Mouse (Mus musculus) liver, embryonic 12.5 days (tissue): Measurements from ENCODE around the gene Tmem216. TPM values are rescaled to one million over a fixed set of nuclear protein-coding genes. Genes with fewer than 3 reads are reported as not detected.

Experiments used
- ATAC-seq: fragments of 200-750 bp; cut with Nextera tagmentation; 2 replicates; pipeline ENCODE4 v1.8.0; 2017; ENCODE audit warnings: moderate number of reproducible peaks, mild to moderate bottlenecking, moderate library complexity
- H3K27ac ChIP-seq: fragments of 300-500 bp; sonication (generic); 2 replicates; pipeline ENCODE4 v1.5.1; 2016; ENCODE audit warnings: mild to moderate bottlenecking
- H3K27me3 ChIP-seq: fragments of 300-500 bp; sonication (generic); replicated peaks from 2 replicates; pipeline ENCODE4 v1.6.1; 2016; ENCODE audit warnings: mild to moderate bottlenecking, moderate library complexity
- H3K36me3 ChIP-seq: fragments of 300-500 bp; sonication (generic); 2 replicates; pipeline ENCODE4 v1.6.1; 2016; ENCODE audit warnings: mild to moderate bottlenecking, moderate library complexity
- H3K4me1 ChIP-seq: fragments of 300-500 bp; sonication (generic); 2 replicates; pipeline ENCODE4 v1.6.1; 2016
- H3K4me2 ChIP-seq: fragments of 300-500 bp; sonication (generic); 2 replicates; pipeline ENCODE4 v1.6.1; 2016; ENCODE audit warnings: mild to moderate bottlenecking, moderate library complexity
- H3K4me3 ChIP-seq: fragments of 300-500 bp; sonication (generic); 2 replicates; pipeline ENCODE4 v1.5.1; 2016; ENCODE audit warnings: mild to moderate bottlenecking, moderate library complexity
- H3K9ac ChIP-seq: fragments of 300-500 bp; sonication (generic); 2 replicates; pipeline ENCODE4 v1.6.1; 2016; ENCODE audit warnings: mild to moderate bottlenecking, moderate library complexity
- H3K9me3 ChIP-seq: fragments of 300-500 bp; sonication (generic); replicated peaks from 2 replicates; pipeline ENCODE4 v1.6.1; 2016; ENCODE audit warnings: mild to moderate bottlenecking, moderate library complexity
- WGBS: fragments of 180-500 bp; shearing (Covaris S2); methylation state at CpG from one replicate; pipeline ENCODE4 v1.1.7; 2016; ENCODE audit not compliant: insufficient replicate concordance; 5-methylcytosine and 5-hydroxymethylcytosine counted together
- polyA plus RNA-seq: library from polyadenylated mRNA; unstranded; fragments of >200 nt; fragmentation: Nextera tagmentation; extraction: Ambion mirVana; gene quantifications from 2 replicates; pipeline ENCODE4 v1.2.1, GENCODE M21; 2016

Gene Tmem216
- 14.9 and 18.2 TPM in 2 replicates for polyA plus RNA-seq

DNA sequence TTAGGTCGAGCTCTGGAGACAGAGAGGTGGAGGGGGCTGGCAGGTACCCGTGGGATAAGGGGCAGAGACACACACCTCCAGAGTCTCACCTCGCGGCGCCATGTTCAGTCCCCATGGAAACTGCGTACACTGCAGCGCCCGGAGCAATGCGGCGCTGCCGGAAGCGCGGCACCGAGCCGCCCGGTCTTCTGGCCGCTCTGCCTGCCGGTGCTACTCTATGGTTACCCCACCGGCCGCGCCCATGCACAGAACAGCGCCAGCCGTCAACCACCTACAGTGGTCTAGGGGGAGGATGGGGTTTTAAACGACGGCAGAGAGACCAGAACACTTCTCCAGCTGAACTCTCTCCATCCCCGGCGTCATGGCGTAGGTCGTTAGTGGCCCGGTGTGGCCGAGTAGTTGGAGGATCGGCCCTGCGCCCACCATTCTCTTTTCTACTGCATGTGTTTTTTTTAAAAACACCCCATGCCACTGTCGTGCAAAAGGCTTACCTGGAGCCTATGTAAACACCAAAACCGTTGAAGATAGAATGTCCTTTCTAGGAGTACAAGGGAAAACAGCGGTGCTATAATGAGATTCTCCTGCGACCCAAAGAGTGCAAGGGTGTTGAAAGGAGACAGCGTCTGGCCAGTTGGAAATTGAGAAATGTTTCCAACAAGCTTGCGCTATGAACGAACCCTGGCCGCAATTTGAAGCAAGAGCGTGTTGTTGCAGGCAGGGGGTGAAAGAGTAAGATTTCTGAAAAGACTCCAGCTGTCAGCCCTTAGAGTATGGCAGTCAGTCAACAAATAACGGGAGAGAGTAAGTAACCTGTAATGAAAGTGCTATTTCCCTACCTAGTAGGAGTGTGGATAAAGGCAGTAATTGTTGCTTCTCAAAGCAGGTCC, at the start of gene Tmem216:
TSS of gene Tmem216 (minus strand) at position 615 of the 887 bp plus-strand sequence.
- peak; percentile 99 for ATAC-seq
- Histone ChIP-seq H3K36me3 (peaks cover 18% of the 10 kb centered on the region), H3K4me2 (peak within 1 kb of the TSS; percentile 92), H3K27me3 (no peaks in the 10 kb centered on the region), H3K9me3 (no peaks in the 10 kb centered on the region), H3K4me3 (peak within 1 kb of the TSS; percentile 77), H3K4me1 (peaks cover 25% of the 10 kb centered on the region), H3K27ac (peak within 1 kb of the TSS; percentile 81), H3K9ac (peak within 1 kb of the TSS; percentile 79)
- WGBS = 3% methylated on average over 43 of the region's 43 CpGs

DNA sequence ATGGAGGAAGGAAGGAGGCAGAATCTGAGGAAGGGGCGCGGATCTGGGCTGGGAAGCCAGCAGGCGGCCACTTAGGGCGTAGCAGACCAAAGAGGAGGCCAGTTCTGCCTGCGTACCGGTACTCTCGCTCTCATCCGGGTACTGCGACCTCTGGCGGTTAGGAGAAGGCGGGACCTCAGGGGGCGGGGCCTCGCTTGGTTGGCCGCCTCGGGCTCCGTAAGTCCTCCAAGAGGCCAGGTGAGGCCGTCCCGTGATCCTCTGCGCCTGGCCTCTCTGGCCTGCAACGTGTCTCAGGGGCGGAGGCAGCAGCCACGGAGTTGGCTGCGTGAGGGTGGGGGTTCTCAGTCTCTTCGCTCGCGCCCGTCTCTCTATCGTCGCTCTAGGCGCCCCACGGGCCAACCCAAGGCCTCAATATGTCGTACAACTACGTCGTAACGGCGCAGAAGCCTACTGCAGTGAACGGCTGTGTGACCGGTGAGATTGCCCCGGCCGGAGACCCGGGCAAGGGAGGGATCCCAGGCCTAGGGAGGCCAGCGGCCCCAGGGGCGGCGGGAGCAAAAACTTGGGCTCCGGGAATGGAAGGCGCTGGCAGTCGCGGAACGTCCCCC, 49.4 kb upstream of the Tmem216 start, which contains the start of the genes Ddb1 and Tkfc:
TSS of gene Ddb1 (plus strand) at position 35 of the 608 bp plus-strand sequence.
TSS of gene Tkfc (minus strand) at position 362 of the 608 bp plus-strand sequence.
- H3K27me3 ChIP-seq = no peaks in the 10 kb centered on the region
- ATAC-seq = peak; percentile 97
- H3K36me3 ChIP-seq = peaks cover 40% of the 10 kb centered on the region
- peak within 1 kb of the TSS; percentile 76 for H3K4me2 ChIP-seq
- under 1% methylated on average over 49 of the region's 49 CpGs for WGBS
- H3K9ac ChIP-seq = peak within 1 kb of the TSS; percentile 94
- H3K4me1 ChIP-seq = peaks cover 50% of the 10 kb centered on the region
- peak within 1 kb of the TSS; percentile 82 for H3K4me3 ChIP-seq
- no peaks in the 10 kb centered on the region for H3K9me3 ChIP-seq
- H3K27ac ChIP-seq = peak within 1 kb of the TSS; percentile 92

DNA sequence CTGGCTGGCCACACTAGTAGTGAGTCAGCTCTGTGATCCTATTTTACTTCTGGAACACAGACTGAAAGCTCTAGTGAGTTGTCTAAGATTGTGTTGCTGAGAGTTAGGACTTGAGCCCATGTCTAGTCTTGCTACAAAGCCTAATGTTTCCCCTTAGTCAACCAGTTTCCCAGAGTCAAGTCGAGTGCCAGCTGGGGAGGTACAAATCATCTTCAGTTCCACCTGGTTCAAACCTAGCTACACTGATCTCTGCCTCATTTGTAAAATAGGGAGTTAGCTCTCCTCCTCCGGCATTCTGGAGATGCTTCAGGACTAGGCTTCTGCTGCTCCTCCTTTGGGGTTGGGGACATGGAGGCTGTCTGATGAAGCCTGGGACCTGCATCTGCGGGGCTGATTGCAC, 48.5 kb upstream of the Tmem216 start:
- H3K27me3 ChIP-seq = no peaks in the 10 kb centered on the region
- peak overlapping the region; percentile 94 for H3K9ac ChIP-seq
- no peak for ATAC-seq
- H3K36me3 ChIP-seq = peaks cover 40% of the 10 kb centered on the region
- peak overlapping the region; percentile 82 for H3K4me3 ChIP-seq
- 56% methylated on average over 3 of the region's 3 CpGs for WGBS
- peak overlapping the region; percentile 76 for H3K4me2 ChIP-seq
- no peaks in the 10 kb centered on the region for H3K9me3 ChIP-seq
- peak overlapping the region; percentile 85 for H3K27ac ChIP-seq
- H3K4me1 ChIP-seq = peaks cover 50% of the 10 kb centered on the region

- Histone ChIP-seq H3K9me3 (no peaks in the 10 kb centered on the region), H3K27me3 (no peaks in the 10 kb centered on the region), H3K27ac (peak overlapping the region; percentile 85), H3K4me2 (peak overlapping the region; percentile 76), H3K9ac (peak overlapping the region; percentile 94), H3K36me3 (peaks cover 39% of the 10 kb centered on the region), H3K4me3 (no peak overlapping the region), H3K4me1 (peaks cover 50% of the 10 kb centered on the region)
- WGBS = 70% methylated on average over 18 of the region's 18 CpGs
- no peak for ATAC-seq
Measured at GRCm38 (mm10) chr19:10603660-10604523, 47.9 kb upstream of the Tmem216 start.

GRCm38 (mm10) chr19:10602787-10603186, 46.7 kb upstream of the Tmem216 start:
- Histone ChIP-seq H3K27me3 (no peaks in the 10 kb centered on the region), H3K9me3 (no peaks in the 10 kb centered on the region), H3K4me3 (peak overlapping the region; percentile 12; the same call in 1 of the 2 replicates), H3K27ac (peak overlapping the region; percentile 85), H3K36me3 (peaks cover 28% of the 10 kb centered on the region), H3K4me2 (peak overlapping the region; percentile 54), H3K4me1 (peaks cover 44% of the 10 kb centered on the region), H3K9ac (peak overlapping the region; percentile 47)
- ATAC-seq = no peak
- 3% methylated on average over 9 of the region's 9 CpGs for WGBS

DNA sequence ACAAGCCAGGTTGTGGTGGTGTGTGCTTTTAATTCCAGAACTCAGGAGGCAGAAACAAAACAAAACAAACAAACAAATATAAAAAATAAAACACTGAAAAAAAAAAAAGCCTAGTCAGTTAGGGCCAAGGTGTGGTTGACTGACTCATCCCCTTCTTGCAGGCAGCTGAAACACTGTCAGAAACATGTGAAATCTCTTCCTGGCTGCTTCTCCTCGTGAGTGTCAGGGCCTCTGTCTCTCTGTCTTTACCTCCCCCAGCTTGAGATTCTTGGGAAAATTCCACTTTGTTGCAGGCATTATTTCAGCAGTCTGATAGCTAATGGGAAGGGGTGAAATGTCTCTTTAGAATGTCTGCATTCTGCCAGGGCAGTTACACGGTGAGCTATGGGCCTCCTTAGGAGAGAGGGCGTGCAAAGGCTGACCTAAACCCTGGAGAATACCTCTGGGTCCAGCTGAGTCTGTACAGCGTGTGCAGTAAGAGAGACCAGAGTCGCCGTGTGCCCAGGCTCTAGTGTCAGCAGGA, 46.3 kb upstream of the Tmem216 start:
- H3K9ac ChIP-seq = peak overlapping the region; percentile 47; the same call in 1 of the 2 replicates
- no peak for ATAC-seq

GRCm38 (mm10) chr19:10599648-10600047, 43.6 kb upstream of the Tmem216 start:
- Histone ChIP-seq H3K9ac (no peak overlapping the region), H3K4me2 (no peak overlapping the region), H3K27ac (no peak overlapping the region), H3K27me3 (no peaks in the 10 kb centered on the region), H3K4me1 (peaks cover 26% of the 10 kb centered on the region), H3K36me3 (peaks cover 42% of the 10 kb centered on the region), H3K9me3 (no peaks in the 10 kb centered on the region), H3K4me3 (no peak overlapping the region)
- 82% methylated on average over 2 of the region's 2 CpGs for WGBS
- ATAC-seq = no peak

More for the DNA sequence above, 46.3 kb upstream of the Tmem216 start:
- peaks cover 24% of the 10 kb centered on the region for H3K36me3 ChIP-seq
- 32% methylated on average over 6 of the region's 6 CpGs for WGBS
- H3K27ac ChIP-seq = peak overlapping the region; percentile 85
- peak overlapping the region; percentile 12; the same call in 1 of the 2 replicates for H3K4me3 ChIP-seq
- no peaks in the 10 kb centered on the region for H3K9me3 ChIP-seq
- peak overlapping the region; percentile 54 for H3K4me2 ChIP-seq
- no peaks in the 10 kb centered on the region for H3K27me3 ChIP-seq
- H3K4me1 ChIP-seq = peaks cover 40% of the 10 kb centered on the region

DNA sequence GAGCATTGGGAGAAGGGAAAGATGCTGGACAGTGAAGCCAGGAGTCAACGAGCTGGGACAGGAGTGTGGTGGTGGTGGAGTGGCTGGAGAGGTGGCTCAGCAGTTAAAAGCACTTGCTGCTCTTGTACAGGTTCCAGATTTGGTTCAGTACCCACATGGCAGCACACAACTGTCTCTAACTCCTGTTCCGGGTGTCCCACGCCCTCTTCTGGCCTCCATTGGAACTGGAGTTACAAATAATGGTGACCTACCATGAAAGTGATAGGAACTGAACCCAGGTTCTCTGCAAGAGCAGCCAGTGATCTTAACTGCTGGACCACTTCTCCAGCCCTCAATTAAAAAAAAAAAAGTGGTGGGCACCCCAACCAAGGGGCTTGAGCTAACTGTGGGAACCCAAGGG, 42.1 kb upstream of the Tmem216 start:
- H3K4me1 ChIP-seq = peaks cover 11% of the 10 kb centered on the region
- WGBS = 38% methylated on average over 3 of the region's 3 CpGs
- peaks cover 57% of the 10 kb centered on the region for H3K36me3 ChIP-seq
- H3K4me3 ChIP-seq = no peak overlapping the region
- no peak for ATAC-seq
- H3K9ac ChIP-seq = no peak overlapping the region
- H3K4me2 ChIP-seq = no peak overlapping the region
- H3K27ac ChIP-seq = no peak overlapping the region
- no peaks in the 10 kb centered on the region for H3K27me3 ChIP-seq
- H3K9me3 ChIP-seq = no peaks in the 10 kb centered on the region

DNA sequence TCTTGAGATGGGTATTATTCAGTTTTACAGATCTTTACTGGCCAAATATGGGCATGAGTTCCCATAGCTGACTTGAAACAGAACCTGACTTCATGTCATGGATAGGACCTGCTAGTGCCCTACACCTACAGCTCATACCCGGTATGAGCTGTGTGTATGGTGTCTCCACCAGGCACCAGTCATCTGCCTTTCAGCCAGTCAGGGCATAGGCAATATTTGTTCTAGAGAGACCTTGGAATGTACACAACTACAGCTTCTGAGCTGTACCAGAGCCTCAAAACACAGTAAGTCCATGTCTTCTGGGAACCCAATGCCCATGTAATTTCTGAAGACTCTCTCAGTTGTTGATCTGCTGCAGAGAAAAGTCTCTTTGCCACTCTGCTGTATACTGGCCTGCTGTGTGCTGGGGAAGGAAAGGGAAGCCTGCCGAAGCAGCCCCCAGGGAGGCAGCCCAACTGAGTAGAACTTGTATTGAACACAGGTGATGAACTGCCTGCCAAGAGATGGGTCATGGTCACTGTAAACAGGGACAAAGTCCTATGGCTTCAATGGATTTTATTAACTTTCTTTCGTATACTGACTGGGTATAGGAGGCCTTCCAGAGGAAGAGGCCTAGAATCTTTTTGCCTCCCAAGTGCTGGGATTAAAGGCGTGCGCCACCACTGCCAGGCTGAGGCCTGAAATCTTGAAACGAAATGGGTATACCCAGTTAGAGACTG, 35.8 kb upstream of the Tmem216 start:
- H3K27me3 ChIP-seq = no peaks in the 10 kb centered on the region
- H3K4me3 ChIP-seq = no peak overlapping the region
- peaks cover 15% of the 10 kb centered on the region; the same call in 1 of the 2 replicates for H3K4me1 ChIP-seq
- 77% methylated on average over 6 of the region's 6 CpGs for WGBS
- no peak overlapping the region for H3K9ac ChIP-seq
- no peak overlapping the region for H3K27ac ChIP-seq
- H3K4me2 ChIP-seq = no peak overlapping the region
- H3K9me3 ChIP-seq = no peaks in the 10 kb centered on the region
- peaks cover 67% of the 10 kb centered on the region for H3K36me3 ChIP-seq
- peak; percentile 52; the same call in 1 of the 2 replicates for ATAC-seq

- H3K9ac ChIP-seq = no peak overlapping the region
- no peak for ATAC-seq
- peaks cover 16% of the 10 kb centered on the region; the same call in 1 of the 2 replicates for H3K4me1 ChIP-seq
- 62% methylated on average over 3 of the region's 3 CpGs for WGBS
- no peaks in the 10 kb centered on the region for H3K27me3 ChIP-seq
- no peak overlapping the region for H3K27ac ChIP-seq
- H3K4me3 ChIP-seq = no peak overlapping the region
- peaks cover 52% of the 10 kb centered on the region for H3K36me3 ChIP-seq
- no peak overlapping the region for H3K4me2 ChIP-seq
- no peaks in the 10 kb centered on the region for H3K9me3 ChIP-seq
Measured at GRCm38 (mm10) chr19:10590301-10590700, 34.3 kb upstream of the Tmem216 start.
